Mouse (Mus musculus) heart, embryonic 14.5 days (tissue): ENCODE results near the gene Fthl17c. TPM values are rescaled to one million over a fixed set of nuclear protein-coding genes. Genes with fewer than 3 reads are reported as not detected.

Experiments used
- ATAC-seq: fragments of 200-750 bp; cut with Nextera tagmentation; 2 replicates; pipeline ENCODE4 v1.8.0; 2017; ENCODE audit warnings: low read depth, moderate TSS enrichment; ENCODE audit not compliant: insufficient number of reproducible peaks, insufficient read depth, low FRiP score
- H3K27ac ChIP-seq, 2 experiments: fragments of 200-500 bp in 1 of 2; fragments of 300-500 bp in 1 of 2; sonication (generic) in 1 of 2; replicated peaks in 1 of 2; 2 replicates each; pipeline ENCODE4 v1.5.1; 2012 to 2014; ENCODE audit warnings: low read depth in 2 of 2, low read length in 2 of 2, control low read depth in 1 of 2, mild to moderate bottlenecking in 1 of 2, mixed read lengths in 1 of 2; ENCODE audit not compliant: control insufficient read depth in 1 of 2, insufficient read depth in 1 of 2
- H3K27me3 ChIP-seq: fragments of 300-500 bp; sonication (generic); 2 replicates; pipeline ENCODE4 v1.6.1; 2014; ENCODE audit warnings: mild to moderate bottlenecking, low read length, control low read depth; ENCODE audit not compliant: control insufficient read depth, insufficient read depth
- H3K36me3 ChIP-seq: fragments of 300-500 bp; sonication (generic); 2 replicates; pipeline ENCODE4 v1.6.1; 2014; ENCODE audit warnings: mild to moderate bottlenecking, control low read depth, low read length, mixed read lengths; ENCODE audit not compliant: control insufficient read depth, insufficient read depth
- H3K4me1 ChIP-seq, 2 experiments: fragments of 200-500 bp in 1 of 2; fragments of 300-500 bp in 1 of 2; sonication (generic) in 1 of 2; 2 replicates each; pipeline ENCODE4 v1.6.1; 2012 to 2014; ENCODE audit warnings: low read length in 2 of 2, control low read depth in 1 of 2, mixed read lengths in 1 of 2; ENCODE audit not compliant: control insufficient read depth in 2 of 2, insufficient read depth in 2 of 2
- H3K4me2 ChIP-seq: fragments of 300-500 bp; sonication (generic); 2 replicates; pipeline ENCODE4 v1.6.1; 2014; ENCODE audit warnings: mild to moderate bottlenecking, low read length
- H3K4me3 ChIP-seq, 2 experiments: fragments of 200-500 bp in 1 of 2; fragments of 300-500 bp in 1 of 2; sonication (generic) in 1 of 2; 2 replicates each; pipeline ENCODE4 v1.5.1; 2012 to 2014; ENCODE audit warnings: low read length in 2 of 2, mild to moderate bottlenecking in 2 of 2, control low read depth in 1 of 2, low read depth in 1 of 2, moderate library complexity in 1 of 2; ENCODE audit not compliant: control insufficient read depth in 1 of 2, insufficient read depth in 1 of 2
- H3K9ac ChIP-seq: fragments of 300-500 bp; sonication (generic); 2 replicates; pipeline ENCODE4 v1.6.1; 2014; ENCODE audit warnings: mild to moderate bottlenecking, low read length
- H3K9me3 ChIP-seq: fragments of 300-500 bp; sonication (generic); 2 replicates; pipeline ENCODE4 v1.6.1; 2016; ENCODE audit warnings: low read length, control low read depth; ENCODE audit not compliant: control insufficient read depth
- WGBS: fragments of 180-500 bp; shearing (Covaris S2); extraction: QIAGEN DNeasy Blood & Tissue Kit; methylation state at CpG from one replicate; pipeline ENCODE4 v1.1.7; 2014; 5-methylcytosine and 5-hydroxymethylcytosine counted together
- polyA plus RNA-seq: library from polyadenylated mRNA; unstranded; fragments of >200 nt; fragmentation: Nextera tagmentation; extraction: Ambion mirVana; gene quantifications from 2 replicates; pipeline ENCODE4 v1.2.1, GENCODE M21; 2014

Fthl17c gene
- polyA plus RNA-seq, 1 experiment from 2014 or later = not detected

DNA sequence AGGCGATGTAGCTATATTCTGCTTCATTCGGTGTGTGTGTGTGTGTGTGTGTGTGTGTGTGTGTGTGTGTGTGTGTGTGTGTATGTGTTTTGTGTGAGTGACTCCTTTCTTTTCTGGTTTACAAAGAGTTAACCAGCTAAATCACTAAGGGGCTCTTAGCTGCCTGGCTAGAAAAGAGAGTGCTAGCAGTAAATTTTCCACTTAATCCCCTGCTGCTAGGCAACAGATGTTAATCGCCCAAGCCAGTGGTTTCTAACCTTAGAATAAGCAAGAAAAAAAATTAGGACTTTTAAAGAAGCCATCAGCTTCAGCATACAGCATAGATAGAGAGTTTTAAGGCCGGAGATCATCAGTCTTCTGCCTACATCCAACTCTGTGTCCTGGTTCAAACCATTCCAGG, 49.1 kb downstream of the Fthl17c start:
- ATAC-seq = no peak
- H3K9ac ChIP-seq = no peak overlapping the region
- WGBS = 37% methylated on average over 4 of the region's 4 CpGs
- H3K27me3 ChIP-seq = no peaks in the 10 kb centered on the region
- no peak overlapping the region for H3K4me3 ChIP-seq
- H3K4me1 ChIP-seq = no peaks in the 10 kb centered on the region
- H3K36me3 ChIP-seq = no peaks in the 10 kb centered on the region
- no peak overlapping the region for H3K4me2 ChIP-seq
- no peak overlapping the region for H3K27ac ChIP-seq
- no peaks in the 10 kb centered on the region for H3K9me3 ChIP-seq

Other genes with a start within 250 kb of the Fthl17c start
- gene Ssx9, start 228.1 kb downstream of the Fthl17c start, polyA plus RNA-seq = not detected in 2 replicates
- gene Ssxb5, start 172.9 kb downstream of the Fthl17c start, polyA plus RNA-seq = not detected in 2 replicates
- not detected in 2 replicates for gene Gm6592, start 132.6 kb downstream of the Fthl17c start, polyA plus RNA-seq
- gene Gm5751, start 102.3 kb downstream of the Fthl17c start, polyA plus RNA-seq = not detected in 2 replicates
- 1.7 and 2.3 TPM in 2 replicates for gene B630019K06Rik, start 84.2 kb downstream of the Fthl17c start, polyA plus RNA-seq
- not detected in 2 replicates for gene Fthl17b, start 13.6 kb downstream of the Fthl17c start, polyA plus RNA-seq
- not detected in 2 replicates for gene Fthl17d, start 10.2 kb upstream of the Fthl17c start, polyA plus RNA-seq
- not detected in 2 replicates for gene Fthl17e, start 56.9 kb upstream of the Fthl17c start, polyA plus RNA-seq
- not detected in 2 replicates for gene Fthl17f, start 86.5 kb upstream of the Fthl17c start, polyA plus RNA-seq
- not detected in 2 replicates for gene 4930402K13Rik, start 128.0 kb upstream of the Fthl17c start, polyA plus RNA-seq
- 0.94 and 1.1 TPM in 2 replicates for gene Lancl3, start 223.3 kb upstream of the Fthl17c start, polyA plus RNA-seq